Mouse (Mus musculus) CD4-positive, CD25-positive, alpha-beta regulatory T cell, adult 4 months (primary cell): ENCODE data around the gene Vmn2r62. TPM values are rescaled to one million over a fixed set of nuclear protein-coding genes. Genes with fewer than 3 reads are reported as not detected.
"Not testable (repeated sequence)": the region's sequence is repeated elsewhere in the genome, so short reads cannot be mapped to it uniquely, and the experiment has no call there.

Experiments
- ATAC-seq: one replicate; pipeline ENCODE4 v1.8.0; 2017
- polyA plus RNA-seq, 2 experiments: library from polyadenylated mRNA; unstranded; fragments of 100-300 nt; shearing (Covaris generic); gene quantifications; one replicate each; pipeline ENCODE4 v1.2.1; 2017

Gene Vmn2r62
- polyA plus RNA-seq, result not detected

GRCm38 (mm10) chr7:42793425-42793824 lies at the start of gene Vmn2r62:
Gene Vmn2r62, minus strand, starts transcription at chr7:42793525.
- not testable (repeated sequence) for ATAC-seq

DNA sequence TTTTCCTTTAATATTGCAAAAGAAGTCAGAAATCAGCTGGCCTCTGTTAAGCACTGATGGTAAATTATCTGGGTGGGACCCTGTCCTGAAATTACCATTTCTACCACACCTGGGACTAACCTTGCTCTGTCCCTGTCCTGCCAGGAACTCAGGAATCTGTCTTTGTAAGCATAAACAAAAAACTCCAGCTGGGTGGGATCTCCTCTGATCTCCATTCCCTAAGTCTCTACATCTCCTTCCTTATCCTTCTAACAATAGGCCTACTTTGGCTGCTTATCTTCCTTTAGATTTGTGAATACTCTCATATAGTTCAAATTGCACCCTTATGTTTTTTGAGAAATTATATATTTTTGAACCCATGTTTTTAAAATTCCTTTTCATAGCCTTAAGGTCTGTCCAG lies 45.0 kb upstream of the Vmn2r62 start:
- not testable (repeated sequence) for ATAC-seq

DNA sequence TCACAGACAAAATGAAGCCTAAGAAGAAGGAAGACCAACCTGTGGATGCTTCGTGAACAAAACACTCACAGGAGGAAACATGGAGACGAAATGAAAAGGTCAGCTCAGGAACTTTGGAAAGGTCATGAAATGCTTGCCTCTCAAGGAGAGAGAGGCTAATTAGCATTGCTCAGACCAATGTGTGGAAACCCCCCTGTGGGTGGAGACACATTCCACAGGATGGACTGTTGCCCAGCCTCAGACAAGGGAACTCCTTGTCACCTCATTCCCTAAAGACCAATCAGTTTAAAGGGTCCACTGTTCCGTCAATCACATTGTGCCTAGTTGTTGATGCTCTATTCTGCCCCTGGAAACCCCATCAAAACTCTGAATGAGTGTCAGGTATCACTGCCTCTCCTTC lies 38.9 kb upstream of the Vmn2r62 start:
- no peak for ATAC-seq

DNA sequence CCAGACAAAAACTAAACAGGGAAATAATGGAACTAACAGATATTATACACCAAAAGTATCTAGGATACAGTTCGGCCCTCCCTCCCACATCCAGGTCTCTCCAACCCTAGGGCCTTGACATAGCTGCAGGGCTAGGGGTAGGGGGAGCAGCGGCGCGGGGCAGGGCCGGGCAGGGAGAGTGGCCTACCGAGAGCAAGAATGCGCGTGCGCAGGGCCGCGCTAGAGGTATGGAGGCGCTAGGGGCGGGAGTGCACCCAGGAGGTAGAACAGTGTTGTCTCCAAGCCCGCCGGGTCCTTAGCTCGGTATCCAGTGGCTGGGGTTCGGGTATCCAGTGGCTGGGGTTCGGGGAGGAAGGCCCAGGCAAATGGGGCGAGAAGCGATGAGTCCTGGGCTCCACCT lies 43.5 kb downstream of the Vmn2r62 start:
- ATAC-seq, result no peak

DNA sequence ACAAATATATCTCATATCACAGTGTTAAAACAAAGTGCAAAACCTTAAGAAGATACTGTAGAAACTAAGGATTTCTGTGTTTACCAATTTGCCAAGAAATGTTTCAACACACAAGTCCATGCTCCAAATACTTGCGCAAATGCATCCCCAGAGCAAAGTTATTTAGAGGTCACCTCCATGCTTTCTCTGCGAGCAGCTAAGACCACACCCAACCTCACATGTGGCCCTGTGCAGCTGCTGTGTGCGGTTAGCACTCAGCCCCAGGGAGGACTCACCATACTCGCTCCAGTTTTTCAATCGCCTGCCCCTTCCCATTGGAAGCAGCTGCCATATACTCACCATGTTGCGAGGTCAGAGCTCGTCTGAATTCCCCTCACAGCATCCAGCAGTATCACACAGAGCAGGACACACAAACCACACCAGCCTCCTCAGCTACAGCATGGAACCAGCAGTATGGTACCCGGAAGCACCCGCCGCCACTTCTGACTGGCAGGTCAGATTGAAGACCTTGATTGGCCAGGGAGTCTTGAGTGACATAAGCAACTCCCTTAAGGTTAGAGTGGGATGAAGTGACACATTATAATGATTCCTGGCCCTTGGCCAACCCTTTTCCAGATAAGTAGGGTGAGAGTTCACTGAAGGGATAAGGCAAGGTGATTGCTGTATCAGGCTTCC lies 54.7 kb downstream of the Vmn2r62 start:
- no peak for ATAC-seq

DNA sequence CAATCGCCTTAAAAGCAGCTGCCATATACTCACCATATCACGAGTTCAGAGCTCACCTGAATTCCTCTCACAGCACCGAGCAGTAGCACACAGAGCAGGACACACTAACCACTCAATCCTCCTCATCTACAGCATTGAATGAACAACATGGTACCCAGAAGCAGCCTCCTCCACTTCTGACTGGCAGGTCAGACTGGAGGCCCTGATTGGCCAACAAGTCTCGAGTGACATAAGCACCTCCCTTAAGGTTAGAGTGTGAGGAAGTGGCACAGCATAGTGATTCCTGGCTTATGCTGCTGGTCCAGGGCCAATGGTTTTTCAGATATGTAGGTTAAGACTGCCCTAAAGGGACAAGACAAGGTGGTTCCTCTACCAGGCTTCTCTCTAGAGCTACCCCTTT lies 66.4 kb downstream of the Vmn2r62 start, which contains the start of gene Gm17067:
Gene Gm17067 (minus strand): TSS at position 101 of the 400 bp plus-strand sequence.
- ATAC-seq, result not testable (repeated sequence)

Other genes with a start within 250 kb of the Vmn2r62 start
- gene Gm21028, start 214.9 kb downstream of the Vmn2r62 start, polyA plus RNA-seq, result not detected
- not detected for gene Zfp977, start 201.0 kb downstream of the Vmn2r62 start, polyA plus RNA-seq
- 1 to 10 TPM in 1 of 2 experiments, under 1 TPM in 1; 0.70 to 1.2 TPM for gene Zfp976, start 150.9 kb downstream of the Vmn2r62 start, polyA plus RNA-seq
- gene Zfp975, start 100.8 kb downstream of the Vmn2r62 start, polyA plus RNA-seq, result 1 to 10 TPM; 4.2 to 5.6 TPM
- not detected for gene Gm17067, start 66.5 kb downstream of the Vmn2r62 start, polyA plus RNA-seq
- gene Gm2381, start 73.7 kb upstream of the Vmn2r62 start, polyA plus RNA-seq, result not detected
- under 1 TPM in 1 of 2 experiments, not detected in 1; 0.11 TPM for gene Vmn2r63, start 140.3 kb upstream of the Vmn2r62 start, polyA plus RNA-seq
- not detected for gene Gm9268, start 225.2 kb upstream of the Vmn2r62 start, polyA plus RNA-seq